Mouse (Mus musculus) CH12.LX (cell line): Measurements from ENCODE around the gene Wdfy3. TPM values are rescaled to one million over a fixed set of nuclear protein-coding genes. Genes with fewer than 3 reads are reported as not detected.

ENCODE experiments used
- DNase-seq: peaks from one replicate; pipeline ENCODE4 v3.0.0-alpha.2; 2013; ENCODE audit errors: extremely low read depth
- H3K27ac ChIP-seq: 2 replicates; pipeline ENCODE4 v1.5.1; 2012; ENCODE audit warnings: low read depth, mild to moderate bottlenecking, control low read depth, moderate library complexity; ENCODE audit not compliant: insufficient read depth
- H3K27me3 ChIP-seq: replicated peaks from 2 replicates; pipeline ENCODE3; 2012; ENCODE audit warnings: inconsistent platforms
- H3K36me3 ChIP-seq, 2 experiments: replicated peaks in 1 of 2; 2 replicates each; pipeline versions ENCODE3 to v1.6.1; 2012; ENCODE audit warnings: inconsistent platforms in 1 of 2, low read length in 1 of 2, mild to moderate bottlenecking in 1 of 2, mixed read lengths in 1 of 2, moderate library complexity in 1 of 2; ENCODE audit not compliant: control insufficient read depth in 1 of 2, insufficient read depth in 1 of 2
- H3K4me1 ChIP-seq, 2 experiments: 2 replicates each; pipeline ENCODE4 v1.6.1; 2012; ENCODE audit warnings: inconsistent platforms in 1 of 2, moderate library complexity in 1 of 2; ENCODE audit not compliant: insufficient read depth in 2 of 2, control insufficient read depth in 1 of 2
- H3K4me2 ChIP-seq: 2 replicates; pipeline ENCODE4 v1.6.1; 2012; ENCODE audit warnings: low read depth, mild to moderate bottlenecking, control low read depth; ENCODE audit not compliant: poor library complexity, insufficient read depth, severe bottlenecking
- H3K4me3 ChIP-seq, 3 experiments: fragments of 150-350 bp in 1 of 3; sonication (generic) in 1 of 3; replicated peaks in 1 of 3; 2 replicates each; pipeline versions ENCODE3 to v1.5.1; 2011 to 2012; ENCODE audit warnings: low read depth in 2 of 3, low read length in 2 of 3, mild to moderate bottlenecking in 2 of 3, moderate library complexity in 2 of 3, control low read depth in 1 of 3, improper control_type of control experiment in 1 of 3, inconsistent platforms in 1 of 3, mixed read lengths in 1 of 3; ENCODE audit not compliant: poor library complexity in 1 of 3
- H3K79me2 ChIP-seq: replicated peaks from 2 replicates; pipeline ENCODE4 v1.6.1; 2012; ENCODE audit warnings: mild to moderate bottlenecking, moderate library complexity; ENCODE audit not compliant: control insufficient read depth, poor library complexity, insufficient read depth, severe bottlenecking; ENCODE audit errors: extremely low read depth
- H3K9ac ChIP-seq: 2 replicates; pipeline ENCODE4 v1.6.1; 2012; ENCODE audit warnings: low read depth, mild to moderate bottlenecking, control low read depth, moderate library complexity; ENCODE audit not compliant: insufficient read depth
- H3K9me3 ChIP-seq: replicated peaks from 2 replicates; pipeline ENCODE3; 2012; ENCODE audit warnings: low read length, inconsistent platforms, mixed read lengths
- E2F4 ChIP-seq: IDR thresholded peaks from 2 replicates; pipeline ENCODE4 v1.6.1; 2011; ENCODE audit warnings: low read depth, low read length, improper control_type of control experiment; ENCODE audit not compliant: insufficient replicate concordance
- EP300 ChIP-seq: IDR thresholded peaks from 2 replicates; pipeline ENCODE4 v1.6.1; 2011; ENCODE audit warnings: low read length, improper control_type of control experiment
- KAT2A ChIP-seq: IDR thresholded peaks from 2 replicates; pipeline ENCODE4 v1.6.1; 2012; ENCODE audit warnings: low read length, improper control_type of control experiment, inconsistent platforms; ENCODE audit not compliant: insufficient replicate concordance
- MAX ChIP-seq: IDR thresholded peaks from 2 replicates; pipeline ENCODE4 v1.6.1; 2011; ENCODE audit warnings: low read length, improper control_type of control experiment
- NRF1 ChIP-seq: IDR thresholded peaks from 2 replicates; pipeline ENCODE4 v1.6.1; 2014; ENCODE audit warnings: low read depth, mild to moderate bottlenecking, inconsistent platforms, low read length, improper control_type of control experiment, moderate library complexity
- PAX5 ChIP-seq: IDR thresholded peaks from 2 replicates; pipeline ENCODE4 v1.6.1; 2012; ENCODE audit warnings: low read length, inconsistent platforms, mixed read lengths
- RAD21 ChIP-seq: IDR thresholded peaks from 2 replicates; pipeline ENCODE4 v1.6.1; 2011; ENCODE audit warnings: low read depth, mild to moderate bottlenecking, low read length, improper control_type of control experiment, moderate library complexity
- SIN3A ChIP-seq: IDR thresholded peaks from 2 replicates; pipeline ENCODE4 v1.6.1; 2012; ENCODE audit warnings: low read length, improper control_type of control experiment, inconsistent platforms
- TCF12 ChIP-seq: IDR thresholded peaks from 2 replicates; pipeline ENCODE4 v1.6.1; 2014; ENCODE audit warnings: low read depth, mild to moderate bottlenecking, inconsistent platforms, low read length, improper control_type of control experiment
- ZKSCAN1 ChIP-seq: IDR thresholded peaks from 2 replicates; pipeline ENCODE4 v1.6.1; 2012; ENCODE audit warnings: low read depth, inconsistent platforms, low read length, improper control_type of control experiment, borderline replicate concordance
- ZNF384 ChIP-seq: IDR thresholded peaks from 2 replicates; pipeline ENCODE4 v1.6.1; 2012; ENCODE audit warnings: low read depth, low read length, improper control_type of control experiment, inconsistent platforms
- dilution Hi-C: fragments of 300-500 bp; cut with MboI; formaldehyde crosslinking; loops from 2 replicates; pipeline ENCODE4 v1.14.3; 2020; ENCODE audit warnings: low sequenced_read_pairs; ENCODE audit not compliant: extremely low pct_unique_long_range_greater_than_20kb, extremely low pct_ligation_motif_present
- in situ Hi-C: fragments of 300-500 bp; cut with MboI; formaldehyde crosslinking; loops from 3 replicates; pipeline ENCODE4 v1.14.3; 2019; ENCODE audit warnings: low sequenced_read_pairs, low pct_ligation_motif_present, low pct_unique_long_range_greater_than_20kb, mixed read lengths
- polyA plus RNA-seq: library from polyadenylated mRNA; unstranded; fragments of >175 nt; gene quantifications from 2 replicates; pipeline ENCODE4 v1.2.1, GENCODE M21; 2012; ENCODE audit warnings: low read depth; ENCODE audit not compliant: insufficient read length
- total RNA-seq, 2 experiments: library from RNA; depleted of rRNA; stranded (reverse); fragments of 300-350 nt in 1 of 2; fragments of >200 nt in 1 of 2; gene quantifications; 2 replicates each; pipeline ENCODE4 v1.2.3; 2012 to 2014

The Wdfy3 gene
- total and polyA plus RNA-seq, 3 experiments, result not detected

- Histone ChIP-seq H3K79me2 (no peaks in the 10 kb centered on the region), H3K9ac (no peak overlapping the region), H3K4me1 (no peaks in the 10 kb centered on the region), H3K9me3 (peaks cover 77% of the 10 kb centered on the region), H3K4me3 (no peak overlapping the region), H3K36me3 (no peaks in the 10 kb centered on the region), H3K4me2 (no peak overlapping the region), H3K27ac (no peak overlapping the region), H3K27me3 (no peaks in the 10 kb centered on the region)
- dilution Hi-C loops (no loop called here), in situ Hi-C loops (no loop called here)
- TF ChIP-seq PAX5 (no peak), E2F4 (no peak), SIN3A (no peak), ZKSCAN1 (no peak), RAD21 (no peak), NRF1 (no peak)
- no peak for DNase-seq
Measured at GRCm38 (mm10) chr5:101811296-101812169, 258.2 kb downstream of the Wdfy3 start.

- dilution Hi-C loops, result no loop called here
- TF ChIP-seq EP300 (no peak), ZKSCAN1 (no peak)
- no peak overlapping the region for H3K27ac ChIP-seq
- H3K36me3 ChIP-seq, result no peaks in the 10 kb centered on the region
- H3K4me3 ChIP-seq, result no peak overlapping the region
- peaks cover 85% of the 10 kb centered on the region for H3K9me3 ChIP-seq
- no peak for DNase-seq
- no peaks in the 10 kb centered on the region for H3K79me2 ChIP-seq
- in situ Hi-C loops, result no loop called here
- no peaks in the 10 kb centered on the region for H3K27me3 ChIP-seq
- H3K4me1 ChIP-seq, result no peaks in the 10 kb centered on the region
- H3K9ac ChIP-seq, result no peak overlapping the region
- H3K4me2 ChIP-seq, result no peak overlapping the region
Measured at GRCm38 (mm10) chr5:101802358-101803022, 267.2 kb downstream of the Wdfy3 start.

DNA sequence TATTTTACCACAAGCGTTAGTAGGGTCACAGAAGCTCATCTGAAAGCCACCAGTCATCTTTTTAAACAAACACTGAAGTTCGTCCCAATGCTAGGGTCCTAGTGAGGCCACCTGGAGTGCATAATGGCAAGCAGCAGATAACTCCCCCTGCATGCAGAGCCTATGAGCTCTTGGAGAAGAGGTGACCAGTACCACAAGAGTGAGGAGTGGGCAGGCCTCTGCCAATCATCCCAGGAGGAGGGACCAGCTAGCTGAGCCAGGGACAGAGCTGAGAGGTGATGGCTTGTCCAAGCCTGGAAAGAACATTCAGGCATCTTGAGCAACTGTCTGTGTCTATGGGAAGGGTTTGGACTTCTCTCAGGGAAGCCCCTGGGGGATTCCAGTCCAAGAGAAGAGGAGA is 267.8 kb downstream of the Wdfy3 start:
- no peak overlapping the region for H3K9ac ChIP-seq
- no peak overlapping the region for H3K4me2 ChIP-seq
- no peak for DNase-seq
- no peak overlapping the region for H3K4me3 ChIP-seq
- TF ChIP-seq EP300 (no peak), MAX (no peak), NRF1 (no peak), RAD21 (no peak), KAT2A (no peak), ZNF384 (no peak), TCF12 (no peak)
- no peaks in the 10 kb centered on the region for H3K4me1 ChIP-seq
- in situ Hi-C loops (no loop called here), dilution Hi-C loops (no loop called here)
- peaks cover 85% of the 10 kb centered on the region for H3K9me3 ChIP-seq
- no peak overlapping the region for H3K27ac ChIP-seq
- H3K79me2 ChIP-seq, result no peaks in the 10 kb centered on the region
- no peaks in the 10 kb centered on the region for H3K36me3 ChIP-seq
- H3K27me3 ChIP-seq, result no peaks in the 10 kb centered on the region
